Mouse (Mus musculus): ENCODE results near the gene Ccdc63. TPM values are rescaled to one million over a fixed set of nuclear protein-coding genes. Genes with fewer than 3 reads are reported as not detected.

The Ccdc63 gene
- polyA plus RNA-seq, 1 experiment from 2014 or later, result not detected

DNA sequence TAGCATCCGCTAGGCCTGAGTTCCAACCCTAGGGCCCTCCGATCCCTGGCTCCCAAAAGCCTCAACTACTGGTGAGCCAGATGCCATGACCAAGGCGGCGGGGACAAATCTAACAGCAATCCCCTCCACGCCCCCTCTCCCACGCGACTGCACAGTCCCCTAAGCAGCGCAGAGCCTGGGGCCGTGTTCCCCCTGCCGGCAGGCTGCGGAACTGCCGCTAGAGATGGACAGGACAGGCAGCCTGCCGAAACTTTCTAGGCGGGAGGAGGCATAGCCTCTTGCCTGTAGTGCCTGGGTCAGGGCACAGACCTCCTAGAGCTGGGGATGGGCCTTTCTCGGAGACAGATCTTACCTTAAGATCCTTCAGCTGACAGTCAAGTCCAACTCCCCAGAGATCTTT is 49.6 kb downstream of the Ccdc63 start:
- Histone ChIP-seq H3K4me3 (no peak overlapping the region), H3K4me1 (peaks cover 5% of the 10 kb centered on the region), H3K4me2 (replicated peaks) (no peak overlapping the region), H3K36me3 (no peaks in the 10 kb centered on the region), H3K9ac (replicated peaks) (no peak overlapping the region), H3K27me3 (no peaks in the 10 kb centered on the region), H3K27ac (replicated peaks) (no peak overlapping the region), H3K9me3 (no peaks in the 10 kb centered on the region)
- WGBS, result 12% methylated on average over 15 of the region's 15 CpGs
- 0 out of 2 replicates have a peak, but pooled peaks have one; percentile 46 for ATAC-seq (replicated peaks)

- Histone ChIP-seq H3K9me3 (no peaks in the 10 kb centered on the region), H3K36me3 (no peaks in the 10 kb centered on the region), H3K4me1 (peaks cover 16% of the 10 kb centered on the region), H3K27ac (replicated peaks) (no peak overlapping the region), H3K4me2 (replicated peaks) (no peak overlapping the region), H3K9ac (replicated peaks) (no peak overlapping the region), H3K27me3 (no peaks in the 10 kb centered on the region), H3K4me3 (no peak overlapping the region)
- ATAC-seq (replicated peaks), result no peak
- 83% methylated on average over 8 of the region's 8 CpGs for WGBS
Measured at GRCm38 (mm10) chr5:122089664-122090063, 51.0 kb downstream of the Ccdc63 start.

- peak; percentile 81 for ATAC-seq (replicated peaks)
- Histone ChIP-seq H3K4me1 (peaks cover 16% of the 10 kb centered on the region), H3K27me3 (no peaks in the 10 kb centered on the region), H3K4me3 (no peak overlapping the region), H3K9me3 (no peaks in the 10 kb centered on the region), H3K4me2 (replicated peaks) (no peak overlapping the region), H3K9ac (replicated peaks) (no peak overlapping the region), H3K27ac (replicated peaks) (no peak overlapping the region), H3K36me3 (no peaks in the 10 kb centered on the region)
- WGBS, result 3% methylated on average over 5 of the region's 5 CpGs
Measured at GRCm38 (mm10) chr5:122088917-122089316, 51.7 kb downstream of the Ccdc63 start.

- Histone ChIP-seq H3K9me3 (no peaks in the 10 kb centered on the region), H3K4me2 (replicated peaks) (no peak overlapping the region), H3K4me1 (peaks cover 17% of the 10 kb centered on the region), H3K36me3 (no peaks in the 10 kb centered on the region), H3K27me3 (no peaks in the 10 kb centered on the region), H3K9ac (replicated peaks) (no peak overlapping the region), H3K27ac (replicated peaks) (peak overlapping the region; percentile 20; the same call in 1 of the 2 replicates), H3K4me3 (no peak overlapping the region)
- 27% methylated on average over 3 of the region's 3 CpGs for WGBS
- no peak; the same call in 1 of the 2 replicates for ATAC-seq (replicated peaks)
Measured at GRCm38 (mm10) chr5:122086121-122086520, 54.5 kb downstream of the Ccdc63 start.

- Histone ChIP-seq H3K9ac (replicated peaks) (no peak overlapping the region), H3K9me3 (no peaks in the 10 kb centered on the region), H3K4me1 (peaks cover 23% of the 10 kb centered on the region), H3K4me3 (no peak overlapping the region), H3K27ac (replicated peaks) (no peak overlapping the region; the same call in 1 of the 2 replicates), H3K27me3 (no peaks in the 10 kb centered on the region), H3K36me3 (no peaks in the 10 kb centered on the region), H3K4me2 (replicated peaks) (no peak overlapping the region)
- 76% methylated on average over 7 of the region's 7 CpGs for WGBS
- ATAC-seq (replicated peaks), result no peak
Measured at GRCm38 (mm10) chr5:122085291-122085690, 55.3 kb downstream of the Ccdc63 start.

- WGBS, result 77% methylated on average over 3 of the region's 3 CpGs
- H3K4me2 ChIP-seq (replicated peaks), result no peak overlapping the region
- H3K4me1 ChIP-seq, result peaks cover 23% of the 10 kb centered on the region
- ATAC-seq (replicated peaks), result no peak
- H3K27ac ChIP-seq (replicated peaks), result no peak overlapping the region
- H3K9ac ChIP-seq (replicated peaks), result no peak overlapping the region
- H3K27me3 ChIP-seq, result no peaks in the 10 kb centered on the region
- no peaks in the 10 kb centered on the region for H3K36me3 ChIP-seq
- H3K9me3 ChIP-seq, result no peaks in the 10 kb centered on the region
- no peak overlapping the region for H3K4me3 ChIP-seq
Measured at GRCm38 (mm10) chr5:122084470-122084869, 56.2 kb downstream of the Ccdc63 start.

DNA sequence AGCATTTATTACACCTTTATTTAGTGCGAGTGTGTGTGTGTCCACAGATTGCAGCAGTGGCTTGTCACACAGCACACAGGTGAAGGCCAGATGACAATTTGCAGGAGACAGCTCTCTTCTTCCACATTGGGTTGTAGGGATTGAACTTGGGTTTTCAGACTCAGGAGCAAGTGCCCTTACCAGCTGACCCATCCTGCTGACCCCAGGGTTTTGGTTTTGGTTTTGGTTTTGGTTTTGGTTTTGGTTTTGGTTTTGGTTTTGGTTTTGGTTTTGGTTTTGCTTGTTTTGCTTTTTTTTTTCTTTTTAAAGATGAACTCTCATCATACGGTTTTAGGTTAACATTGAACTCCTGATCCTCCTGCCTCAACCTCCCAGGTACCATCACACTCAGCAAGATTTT is 57.3 kb downstream of the Ccdc63 start:
- H3K4me2 ChIP-seq (replicated peaks), result no peak overlapping the region
- H3K9ac ChIP-seq (replicated peaks), result no peak overlapping the region
- H3K27ac ChIP-seq (replicated peaks), result no peak overlapping the region
- no peaks in the 10 kb centered on the region for H3K9me3 ChIP-seq
- peaks cover 23% of the 10 kb centered on the region for H3K4me1 ChIP-seq
- WGBS, result 91% methylated on average over 2 of the region's 2 CpGs
- H3K27me3 ChIP-seq, result no peaks in the 10 kb centered on the region
- no peak for ATAC-seq (replicated peaks)
- no peak overlapping the region for H3K4me3 ChIP-seq
- no peaks in the 10 kb centered on the region for H3K36me3 ChIP-seq

- no peak for ATAC-seq (replicated peaks)
Measured at GRCm38 (mm10) chr5:122081471-122081870, 59.2 kb downstream of the Ccdc63 start.

DNA sequence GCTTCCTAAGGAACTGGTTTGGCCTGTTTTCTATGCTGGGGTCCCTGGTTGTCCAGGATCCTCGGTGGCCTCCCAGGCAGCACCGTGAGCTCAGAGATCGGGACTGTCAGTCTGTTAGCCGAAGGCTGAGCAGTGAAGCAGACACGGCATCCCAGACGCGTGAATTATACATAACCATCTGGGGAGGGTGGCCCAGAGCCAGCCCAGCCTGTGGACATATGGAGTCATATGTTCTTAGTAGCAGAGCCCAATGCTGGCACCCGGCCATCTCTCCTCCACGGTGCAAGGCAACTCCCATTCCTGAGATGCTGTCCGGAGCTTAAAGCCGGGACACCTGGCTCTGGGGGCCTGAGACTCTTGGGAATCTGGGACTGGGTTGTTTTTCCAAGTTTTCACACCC is 59.7 kb downstream of the Ccdc63 start:
- Histone ChIP-seq H3K27me3 (no peaks in the 10 kb centered on the region), H3K4me2 (replicated peaks) (no peak overlapping the region), H3K27ac (replicated peaks) (peak overlapping the region; percentile 85), H3K4me3 (no peak overlapping the region), H3K9ac (replicated peaks) (no peak overlapping the region), H3K9me3 (no peaks in the 10 kb centered on the region), H3K4me1 (peaks cover 16% of the 10 kb centered on the region), H3K36me3 (no peaks in the 10 kb centered on the region)
- 37% methylated on average over 11 of the region's 11 CpGs for WGBS
- peak; percentile 88 for ATAC-seq (replicated peaks)

More at GRCm38 (mm10) chr5:122081471-122081870, 59.2 kb downstream of the Ccdc63 start:
- Histone ChIP-seq H3K9me3 (no peaks in the 10 kb centered on the region), H3K4me1 (peaks cover 20% of the 10 kb centered on the region), H3K27me3 (no peaks in the 10 kb centered on the region), H3K9ac (replicated peaks) (no peak overlapping the region), H3K36me3 (no peaks in the 10 kb centered on the region), H3K27ac (replicated peaks) (peak overlapping the region; percentile 49; the same call in 1 of the 2 replicates), H3K4me2 (replicated peaks) (no peak overlapping the region), H3K4me3 (no peak overlapping the region)
- WGBS, result 91% methylated on average over 13 of the region's 13 CpGs

- no peaks in the 10 kb centered on the region for H3K36me3 ChIP-seq
- H3K4me2 ChIP-seq (replicated peaks), result no peak overlapping the region
- peaks cover 6% of the 10 kb centered on the region for H3K4me1 ChIP-seq
- no peaks in the 10 kb centered on the region for H3K27me3 ChIP-seq
- no peaks in the 10 kb centered on the region for H3K9me3 ChIP-seq
- H3K27ac ChIP-seq (replicated peaks), result peak overlapping the region; percentile 85
- ATAC-seq (replicated peaks), result no peak
- no peak overlapping the region for H3K4me3 ChIP-seq
- 84% methylated on average over 7 of the region's 7 CpGs for WGBS
- H3K9ac ChIP-seq (replicated peaks), result no peak overlapping the region
Measured at GRCm38 (mm10) chr5:122079796-122080195, 60.8 kb downstream of the Ccdc63 start.

GRCm38 (mm10) chr5:122077244-122077643 is 63.4 kb downstream of the Ccdc63 start:
- WGBS, result 65% methylated on average over 4 of the region's 4 CpGs
- no peak overlapping the region for H3K27ac ChIP-seq (replicated peaks)

GRCm38 (mm10) chr5:122075736-122076135 is 64.9 kb downstream of the Ccdc63 start:
- no peaks in the 10 kb centered on the region for H3K36me3 ChIP-seq
- H3K27me3 ChIP-seq, result no peaks in the 10 kb centered on the region
- H3K9me3 ChIP-seq, result no peaks in the 10 kb centered on the region
- no peak overlapping the region for H3K4me3 ChIP-seq
- no peak overlapping the region for H3K27ac ChIP-seq (replicated peaks)
- no peak overlapping the region for H3K9ac ChIP-seq (replicated peaks)
- H3K4me2 ChIP-seq (replicated peaks), result no peak overlapping the region
- WGBS, result 56% methylated on average over 3 of the region's 3 CpGs
- H3K4me1 ChIP-seq, result peaks cover 3% of the 10 kb centered on the region
- ATAC-seq (replicated peaks), result no peak

More at GRCm38 (mm10) chr5:122077244-122077643, 63.4 kb downstream of the Ccdc63 start:
- ATAC-seq (replicated peaks), result no peak
- Histone ChIP-seq H3K4me1 (peaks cover 6% of the 10 kb centered on the region), H3K9me3 (no peaks in the 10 kb centered on the region), H3K27me3 (no peaks in the 10 kb centered on the region), H3K4me3 (no peak overlapping the region), H3K9ac (replicated peaks) (no peak overlapping the region), H3K4me2 (replicated peaks) (no peak overlapping the region), H3K36me3 (no peaks in the 10 kb centered on the region)

DNA sequence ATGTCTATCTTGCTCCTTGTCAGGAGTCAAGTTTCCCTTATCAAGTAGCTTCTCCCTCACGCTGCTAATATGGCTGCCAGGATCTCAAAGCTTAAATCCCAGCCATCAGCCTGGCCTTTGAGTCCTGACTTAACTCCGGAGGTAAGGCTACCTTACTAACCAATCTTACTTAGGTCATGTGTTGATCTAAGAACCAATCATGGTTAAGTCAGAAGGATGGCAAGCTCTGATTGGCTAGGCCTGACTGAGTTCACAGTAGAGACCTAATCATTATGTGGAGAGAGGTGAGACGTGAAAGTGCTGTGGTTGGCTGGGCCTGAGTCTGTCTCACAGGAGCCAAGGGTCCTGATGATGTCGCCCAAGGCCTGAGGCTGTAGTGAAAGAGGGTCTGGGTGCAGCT is 68.6 kb downstream of the Ccdc63 start:
- H3K9ac ChIP-seq (replicated peaks), result no peak overlapping the region
- no peak overlapping the region for H3K4me2 ChIP-seq (replicated peaks)
- no peak overlapping the region for H3K4me3 ChIP-seq
- H3K27ac ChIP-seq (replicated peaks), result no peak overlapping the region
- H3K36me3 ChIP-seq, result no peaks in the 10 kb centered on the region
- no peak for ATAC-seq (replicated peaks)
- H3K27me3 ChIP-seq, result no peaks in the 10 kb centered on the region
- no peaks in the 10 kb centered on the region for H3K9me3 ChIP-seq
- no peaks in the 10 kb centered on the region for H3K4me1 ChIP-seq
- 73% methylated on average over 4 of the region's 4 CpGs for WGBS
